9 mouse cellular contexts compared by ENCODE assay signal in genomic region chr3:79178708-79179107, GRCm38 (mm10).
A peak's percentile ranks its signal among the peaks of the same experiment; 100 is the strongest.
DNase-seq lines count a peak whose midpoint lies in the region; ATAC-seq and TF ChIP-seq lines count a peak whose summit lies in the region.
"Had no signal": no experiment of that assay in that cellular context is flagged by ENCODE, and none has a peak within 500 bp of the region (broad histone marks: within the 10 kb centered on the region; RNA-seq: fewer than 3 reads in every experiment).

No protein-coding gene starts in this region.

- no peak for TF ChIP-seq POLR2A in MEL (IDR thresholded peaks at IDR 0.05; ENCODE audit: control insufficient read depth in 1 of 2, insufficient read depth in 1 of 2, low read depth in 1 of 2, low read length in 2 of 2, poor library complexity in 1 of 2)

- H3K36me3 ChIP-seq in intestine, embryonic 14.5 days (ENCODE audit: control insufficient read depth, insufficient read depth, low read length) = no peaks in the 10 kb centered on the region
- no peaks in the 10 kb centered on the region for H3K36me3 ChIP-seq in intestine, embryonic 15.5 days
- no peaks in the 10 kb centered on the region; a peak in 1 of 4 replicates for H3K36me3 ChIP-seq in MEL (ENCODE audit: control insufficient read depth in 1 of 2, insufficient read depth in 2 of 2, low read length in 2 of 2)
- H3K36me3 ChIP-seq in heart, embryonic 14.5 days (ENCODE audit: control insufficient read depth, insufficient read depth, low read length) = no peaks in the 10 kb centered on the region
- H3K36me3 ChIP-seq in midbrain, embryonic 15.5 days (replicated peaks) = no peaks in the 10 kb centered on the region
- H3K36me3 ChIP-seq: embryonic facial prominence, embryonic 13.5 days had no signal

- no peak overlapping the region for H3K27ac ChIP-seq in intestine, embryonic 14.5 days (ENCODE audit: low read depth)
- no peak overlapping the region for H3K27ac ChIP-seq in intestine, embryonic 15.5 days
- no peak overlapping the region for H3K27ac ChIP-seq in MEL (ENCODE audit: control insufficient read depth, low read depth, low read length)
- H3K27ac ChIP-seq in heart, embryonic 14.5 days (replicated peaks in 1 of 2; ENCODE audit: control insufficient read depth in 1 of 2, insufficient read depth in 1 of 2, low read depth in 2 of 2, low read length in 2 of 2) = peak overlapping the region; percentile 30 to 92; a peak in 1 of 4 replicates
- no peak overlapping the region for H3K27ac ChIP-seq in midbrain, embryonic 15.5 days

- DNase-seq in intestine, embryonic 14.5 days (ENCODE audit: low spot score) = peak; percentile 46
- DNase-seq in 3T3-L1 (ENCODE audit: low read depth, low spot score) = peak; percentile 51
- no peak for DNase-seq in MEL (ENCODE audit: low read depth, low spot score)
- no peak for DNase-seq in cerebellum, adult 11-12 months
- no peak for DNase-seq in right cerebral cortex, postnatal 25 days

- H3K9ac ChIP-seq in intestine, embryonic 14.5 days (ENCODE audit: low read length) = no peak overlapping the region
- no peak overlapping the region for H3K9ac ChIP-seq in intestine, embryonic 15.5 days
- H3K9ac ChIP-seq in MEL (ENCODE audit: control insufficient read depth, low read depth, low read length, poor library complexity, severe bottlenecking) = no peak overlapping the region
- peak overlapping the region; percentile 71; the same call in 1 of the 2 replicates for H3K9ac ChIP-seq in heart, embryonic 14.5 days (ENCODE audit: low read length)
- H3K9ac ChIP-seq in midbrain, embryonic 15.5 days = no peak overlapping the region
- H3K9ac ChIP-seq: embryonic facial prominence, embryonic 13.5 days had no signal

- no peak overlapping the region for H3K4me2 ChIP-seq in intestine, embryonic 14.5 days (ENCODE audit: low read length)
- no peak overlapping the region for H3K4me2 ChIP-seq in intestine, embryonic 15.5 days (replicated peaks)
- H3K4me2 ChIP-seq in heart, embryonic 14.5 days (ENCODE audit: low read length) = peak overlapping the region; percentile 74
- no peak overlapping the region for H3K4me2 ChIP-seq in midbrain, embryonic 15.5 days
- H3K4me2 ChIP-seq: embryonic facial prominence, embryonic 13.5 days had no signal

- H3K4me3 ChIP-seq in intestine, embryonic 14.5 days (ENCODE audit: low read depth, low read length) = no peak overlapping the region
- no peak overlapping the region for H3K4me3 ChIP-seq in intestine, embryonic 15.5 days (replicated peaks)
- H3K4me3 ChIP-seq in MEL (ENCODE audit: control insufficient read depth in 1 of 2, insufficient read depth in 1 of 2, low read depth in 2 of 2, low read length in 2 of 2) = no peak overlapping the region
- H3K4me3 ChIP-seq in heart, embryonic 14.5 days (ENCODE audit: control insufficient read depth in 1 of 2, insufficient read depth in 1 of 2, low read depth in 1 of 2, low read length in 2 of 2) = peak overlapping the region in 1 of 2 experiments; percentile 38; a peak in 2 of 4 replicates
- no peak overlapping the region for H3K4me3 ChIP-seq in midbrain, embryonic 15.5 days
- H3K4me3 ChIP-seq: embryonic facial prominence, embryonic 13.5 days had no signal

- no peaks in the 10 kb centered on the region for H3K27me3 ChIP-seq in intestine, embryonic 14.5 days (replicated peaks; ENCODE audit: control insufficient read depth, insufficient read depth, low read length)
- H3K27me3 ChIP-seq in intestine, embryonic 15.5 days (replicated peaks) = no peaks in the 10 kb centered on the region
- H3K27me3 ChIP-seq in MEL (ENCODE audit: control insufficient read depth in 1 of 2, insufficient read depth in 2 of 2, low read length in 2 of 2) = no peaks in the 10 kb centered on the region
- no peaks in the 10 kb centered on the region for H3K27me3 ChIP-seq in heart, embryonic 14.5 days (ENCODE audit: control insufficient read depth, insufficient read depth, low read length)
- no peaks in the 10 kb centered on the region for H3K27me3 ChIP-seq in midbrain, embryonic 15.5 days (replicated peaks)
- H3K27me3 ChIP-seq: embryonic facial prominence, embryonic 13.5 days had no signal

- no peak for TF ChIP-seq CTCF in MEL (IDR thresholded peaks at IDR 0.05 in 2 of 3, conservative IDR thresholded peaks at IDR 0.05 in 1 of 3; ENCODE audit: control insufficient read depth in 1 of 3, insufficient read depth in 1 of 3, low read depth in 2 of 3, low read length in 3 of 3, poor library complexity in 1 of 3, severe bottlenecking in 1 of 3)

- no peak for TF ChIP-seq EP300 in MEL (IDR thresholded peaks at IDR 0.05; ENCODE audit: low read depth in 1 of 2, low read length in 2 of 2)

- 21% methylated on average over 3 of the region's 3 CpGs for WGBS in intestine, embryonic 14.5 days
- WGBS in intestine, embryonic 15.5 days = 30% methylated on average over 3 of the region's 3 CpGs
- WGBS in heart, embryonic 14.5 days = 25% methylated on average over 3 of the region's 3 CpGs
- 51% methylated on average over 3 of the region's 3 CpGs for WGBS in midbrain, embryonic 15.5 days

- no peaks in the 10 kb centered on the region for H3K79me2 ChIP-seq in MEL (ENCODE audit: control insufficient read depth, insufficient read depth, low read length, poor library complexity)

- peaks cover 54% of the 10 kb centered on the region for H3K4me1 ChIP-seq in intestine, embryonic 14.5 days (replicated peaks; ENCODE audit: control insufficient read depth, insufficient read depth, low read length)
- peaks cover 32% of the 10 kb centered on the region for H3K4me1 ChIP-seq in intestine, embryonic 15.5 days (replicated peaks)
- H3K4me1 ChIP-seq in MEL (ENCODE audit: control insufficient read depth in 1 of 2, insufficient read depth in 2 of 2, low read length in 2 of 2) = no peaks in the 10 kb centered on the region; a peak in 1 of 4 replicates
- H3K4me1 ChIP-seq in heart, embryonic 14.5 days (ENCODE audit: control insufficient read depth in 2 of 2, insufficient read depth in 2 of 2, low read length in 2 of 2) = peaks cover 17 to 60% of the 10 kb centered on the region in 2 experiments
- peaks cover 28% of the 10 kb centered on the region for H3K4me1 ChIP-seq in midbrain, embryonic 15.5 days

- ATAC-seq in intestine, embryonic 14.5 days (replicated peaks; ENCODE audit: low FRiP score, low TSS enrichment, low read depth) = no peak
- ATAC-seq in intestine, embryonic 15.5 days = no peak
- no peak for ATAC-seq in heart, embryonic 14.5 days (ENCODE audit: insufficient number of reproducible peaks, insufficient read depth, low FRiP score, low read depth)
- no peak for ATAC-seq in midbrain, embryonic 15.5 days (replicated peaks)

- no peaks in the 10 kb centered on the region for H3K9me3 ChIP-seq in intestine, embryonic 14.5 days (ENCODE audit: control insufficient read depth, low read length)
- H3K9me3 ChIP-seq in intestine, embryonic 15.5 days = no peaks in the 10 kb centered on the region
- H3K9me3 ChIP-seq in MEL (replicated peaks; ENCODE audit: insufficient read depth, low read length) = no peaks in the 10 kb centered on the region
- no peaks in the 10 kb centered on the region for H3K9me3 ChIP-seq in heart, embryonic 14.5 days (ENCODE audit: control insufficient read depth, low read length)
- no peaks in the 10 kb centered on the region for H3K9me3 ChIP-seq in midbrain, embryonic 15.5 days
- H3K9me3 ChIP-seq: embryonic facial prominence, embryonic 13.5 days had no signal

- TF ChIP-seq RAD21 in MEL (IDR thresholded peaks at IDR 0.05; ENCODE audit: low read depth, low read length) = no peak

TF ChIP-seq in MEL, 35 proteins besides CTCF, POLR2A, EP300 and RAD21:
- no peak for TF ChIP-seq UBTF (IDR thresholded peaks at IDR 0.05; ENCODE audit: borderline replicate concordance, insufficient read depth, low read depth, low read length)
- peak; percentile 37 for TF ChIP-seq SMC3 (IDR thresholded peaks at IDR 0.05; ENCODE audit: low read depth, low read length)

Comparison
In these comparisons a context has a peak if more than half of its experiments do, and no peak if none do; other contexts are left out.
1. DNase-seq: peak in intestine, embryonic 14.5 days (single experiment) and 3T3-L1 (single experiment); none in MEL (single experiment), cerebellum, adult 11-12 months (single experiment) and right cerebral cortex, postnatal 25 days (single experiment).
2. H3K27ac ChIP-seq: peak in heart, embryonic 14.5 days (2 of 2); none in intestine, embryonic 14.5 days (single experiment), intestine, embryonic 15.5 days (single experiment), MEL (single experiment) and midbrain, embryonic 15.5 days (single experiment).